Mouse (Mus musculus) ES-E14 (cell line): Measurements from ENCODE around the gene Rab37. TPM values are rescaled to one million over a fixed set of nuclear protein-coding genes. Genes with fewer than 3 reads are reported as not detected.

Experiments
- DNase-seq: peaks from one replicate; pipeline ENCODE4 v3.0.0-alpha.2; 2013; ENCODE audit warnings: low read depth, low spot score
- H3K27ac ChIP-seq: 2 replicates; pipeline ENCODE4 v1.5.1; 2012; ENCODE audit warnings: low read depth, mild to moderate bottlenecking, low read length, moderate library complexity, mixed read lengths; ENCODE audit not compliant: poor library complexity, insufficient read depth, severe bottlenecking
- H3K36me3 ChIP-seq: 2 replicates; pipeline ENCODE4 v1.6.1; 2012; ENCODE audit warnings: mild to moderate bottlenecking, low read length, moderate library complexity, mixed read lengths; ENCODE audit not compliant: control insufficient read depth, poor library complexity, insufficient read depth, severe bottlenecking
- H3K4me1 ChIP-seq, 2 experiments: fragments of 150-350 bp in 1 of 2; sonication (generic) in 1 of 2; 2 replicates each; pipeline ENCODE4 v1.6.1; 2012; ENCODE audit warnings: low read length in 2 of 2, mild to moderate bottlenecking in 1 of 2, mixed read lengths in 1 of 2; ENCODE audit not compliant: control insufficient read depth in 2 of 2, insufficient read depth in 2 of 2, poor library complexity in 1 of 2
- H3K4me3 ChIP-seq, 2 experiments: fragments of 150-350 bp in 1 of 2; sonication (generic) in 1 of 2; 2 replicates each; pipeline ENCODE4 v1.5.1; 2012; ENCODE audit warnings: low read length in 2 of 2, low read depth in 1 of 2, mild to moderate bottlenecking in 1 of 2, mixed read lengths in 1 of 2; ENCODE audit not compliant: insufficient read depth in 1 of 2, poor library complexity in 1 of 2, severe bottlenecking in 1 of 2
- H3K9ac ChIP-seq: 2 replicates; pipeline ENCODE4 v1.6.1; 2012; ENCODE audit warnings: low read depth, mild to moderate bottlenecking, low read length, mixed read lengths; ENCODE audit not compliant: poor library complexity, insufficient read depth, severe bottlenecking
- H3K9me3 ChIP-seq: fragments of 150-350 bp; sonication (generic); 2 replicates; pipeline ENCODE4 v1.6.1; 2012; ENCODE audit warnings: low read depth, mild to moderate bottlenecking, low read length; ENCODE audit not compliant: control insufficient read depth, insufficient read depth
- CHD2 ChIP-seq: IDR thresholded peaks from 2 replicates; pipeline ENCODE4 v1.6.1; 2014; ENCODE audit warnings: mild to moderate bottlenecking, low read depth, low read length, inconsistent platforms
- HCFC1 ChIP-seq: IDR thresholded peaks from 2 replicates; pipeline ENCODE4 v1.6.1; 2012; ENCODE audit warnings: low read length, inconsistent platforms, borderline replicate concordance; ENCODE audit not compliant: insufficient read depth
- MAFK ChIP-seq: IDR thresholded peaks from 2 replicates; pipeline ENCODE4 v1.6.1; 2014; ENCODE audit warnings: mild to moderate bottlenecking, low read depth, low read length, inconsistent platforms; ENCODE audit not compliant: insufficient read depth
- ZC3H11A ChIP-seq: IDR thresholded peaks from 2 replicates; pipeline ENCODE4 v1.6.1; 2012; ENCODE audit warnings: low read depth, mild to moderate bottlenecking, inconsistent platforms, low read length, borderline replicate concordance
- ZNF384 ChIP-seq: IDR thresholded peaks from 2 replicates; pipeline ENCODE4 v1.6.1; 2012; ENCODE audit warnings: low read depth, low read length, inconsistent platforms
- in situ Hi-C, 2 experiments: fragments of 600-800 bp; cut with MboI; formaldehyde crosslinking; loops; one replicate each; pipeline ENCODE4 v1.15.1; 2025; ENCODE audit warnings: low sequenced_read_pairs in 2 of 2, inconsistent platforms in 1 of 2; ENCODE audit not compliant: unreplicated experiment in 2 of 2
- total RNA-seq: library from RNA; depleted of rRNA; stranded (reverse); fragments of 300-350 nt; gene quantifications from 2 replicates; pipeline ENCODE4 v1.2.3, GENCODE M21; 2012

Gene Rab37
- total RNA-seq, 1 experiment: 0.67 TPM

- Histone ChIP-seq H3K9ac (no peak overlapping the region), H3K4me3 (no peak overlapping the region), H3K4me1 (no peaks in the 10 kb centered on the region; a peak in 1 of 4 replicates), H3K27ac (no peak overlapping the region), H3K9me3 (no peaks in the 10 kb centered on the region), H3K36me3 (no peaks in the 10 kb centered on the region)
- DNase-seq: no peak
- no peak for TF ChIP-seq CHD2
- no peak for TF ChIP-seq ZC3H11A
- TF ChIP-seq HCFC1: no peak
- TF ChIP-seq ZNF384: no peak
- TF ChIP-seq MAFK: no peak
- in situ Hi-C loops: no loop called here
Measured at GRCm38 (mm10) chr11:115138597-115139262, 47.5 kb downstream of the Rab37 start.

GRCm38 (mm10) chr11:115141970-115142369 is 50.7 kb downstream of the Rab37 start:
- Histone ChIP-seq H3K9me3 (no peaks in the 10 kb centered on the region), H3K27ac (no peak overlapping the region), H3K36me3 (no peaks in the 10 kb centered on the region), H3K4me3 (no peak overlapping the region), H3K9ac (no peak overlapping the region), H3K4me1 (no peaks in the 10 kb centered on the region; a peak in 1 of 4 replicates)
- DNase-seq: no peak
- in situ Hi-C loops: no loop called here
- no peak for TF ChIP-seq ZC3H11A
- no peak for TF ChIP-seq HCFC1
- TF ChIP-seq ZNF384: no peak
- TF ChIP-seq MAFK: no peak
- TF ChIP-seq CHD2: no peak

GRCm38 (mm10) chr11:115147813-115148212 is 56.6 kb downstream of the Rab37 start:
- Histone ChIP-seq H3K9me3 (no peaks in the 10 kb centered on the region), H3K4me3 (no peak overlapping the region), H3K9ac (no peak overlapping the region), H3K36me3 (no peaks in the 10 kb centered on the region), H3K27ac (no peak overlapping the region), H3K4me1 (no peaks in the 10 kb centered on the region; a peak in 1 of 4 replicates)
- no peak for TF ChIP-seq MAFK
- no peak for TF ChIP-seq ZNF384
- in situ Hi-C loops: no loop called here
- DNase-seq: no peak

DNA sequence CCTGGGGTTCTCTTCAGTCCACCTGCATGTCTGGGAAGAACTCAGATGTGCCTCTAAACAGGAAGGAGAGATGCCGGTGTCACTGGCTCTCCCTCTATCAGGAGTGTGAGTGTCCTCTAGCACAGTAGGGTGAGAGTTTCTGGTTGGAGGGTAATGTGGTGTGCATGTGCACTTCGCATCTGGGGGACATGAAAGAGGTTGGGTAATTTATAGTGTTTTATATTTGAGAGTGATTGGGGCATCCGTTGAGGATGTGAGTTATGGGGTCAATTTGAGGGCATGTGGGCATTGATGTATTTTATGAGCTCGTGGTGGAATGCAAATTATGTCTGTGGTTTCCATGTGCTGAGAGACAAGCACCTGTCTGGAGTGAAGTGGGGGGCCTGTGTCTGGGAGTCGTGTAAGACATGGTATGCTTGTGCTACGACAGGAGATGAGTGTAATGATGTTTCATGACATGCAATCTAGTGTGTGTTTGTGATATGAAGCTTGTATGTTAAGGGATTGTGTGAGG is 59.6 kb downstream of the Rab37 start:
- in situ Hi-C loops: loop anchor here in 1 of 2 experiments (5.0 kb wide), 1 partner anchor 58 kb away; the partner anchor contains the start of gene Rab37
- Histone ChIP-seq H3K4me3 (no peak overlapping the region), H3K9ac (no peak overlapping the region), H3K36me3 (no peaks in the 10 kb centered on the region), H3K27ac (no peak overlapping the region), H3K4me1 (peaks cover 0 to 4% of the 10 kb centered on the region in 2 experiments; a peak in 1 of 4 replicates), H3K9me3 (no peaks in the 10 kb centered on the region)
- DNase-seq: no peak
- TF ChIP-seq ZNF384 (no peak), ZC3H11A (no peak), CHD2 (no peak), HCFC1 (no peak), MAFK (no peak)
